Mouse (Mus musculus) layer of hippocampus, postnatal 36 days (tissue): ENCODE measurements around the gene Mtch1. TPM values are rescaled to one million over a fixed set of nuclear protein-coding genes. Genes with fewer than 3 reads are reported as not detected.

Experiments
- DNase-seq, 2 experiments: peaks; one replicate each; pipeline ENCODE4 v3.0.0; 2022
- total RNA-seq, 2 experiments: library from RNA; stranded (reverse); gene quantifications; 2 replicates each; pipeline ENCODE4 v1.2.3; 2021

The Mtch1 gene
- total RNA-seq, 2 experiments from 2014 or later = 568 to 611 TPM

GRCm38 (mm10) chr17:29305058-29305806 lies 42.5 kb downstream of the Mtch1 start:
- no peak for DNase-seq

- no peak for DNase-seq
These were observed 43.2 kb downstream of the Mtch1 start for GRCm38 (mm10) chr17:29304376-29305057.

- DNase-seq = no peak
These were observed 43.9 kb downstream of the Mtch1 start for GRCm38 (mm10) chr17:29303856-29304255.

- no peak for DNase-seq
These were observed 44.6 kb downstream of the Mtch1 start for GRCm38 (mm10) chr17:29303087-29303486.

GRCm38 (mm10) chr17:29302149-29302548 lies 45.6 kb downstream of the Mtch1 start:
- no peak for DNase-seq

GRCm38 (mm10) chr17:29301421-29301820 lies 46.3 kb downstream of the Mtch1 start:
- DNase-seq = no peak

GRCm38 (mm10) chr17:29300926-29301325 lies 46.8 kb downstream of the Mtch1 start:
- DNase-seq = no peak

- no peak for DNase-seq
These were observed 48.5 kb downstream of the Mtch1 start for GRCm38 (mm10) chr17:29299282-29299681.

- no peak for DNase-seq
These were observed 49.9 kb downstream of the Mtch1 start for GRCm38 (mm10) chr17:29297813-29298212.

- no peak for DNase-seq
These were observed 50.4 kb downstream of the Mtch1 start for GRCm38 (mm10) chr17:29297321-29297720.

- DNase-seq = no peak
These were observed 51.9 kb downstream of the Mtch1 start for GRCm38 (mm10) chr17:29295835-29296234.

GRCm38 (mm10) chr17:29293807-29294605 lies 53.7 kb downstream of the Mtch1 start:
- no peak for DNase-seq

GRCm38 (mm10) chr17:29292996-29293395 lies 54.7 kb downstream of the Mtch1 start:
- no peak for DNase-seq

GRCm38 (mm10) chr17:29291793-29292192 lies 55.9 kb downstream of the Mtch1 start:
- DNase-seq = no peak

GRCm38 (mm10) chr17:29282216-29282952 lies 65.3 kb downstream of the Mtch1 start:
- DNase-seq = no peak

Other genes with a start within 250 kb of the Mtch1 start
- not detected for gene Rab44, start 233.8 kb downstream of the Mtch1 start, total RNA-seq
- gene Cpne5, start 109.8 kb downstream of the Mtch1 start, total RNA-seq = 10 to 100 TPM; 30.4 to 31.7 TPM
- gene Ppil1, start 83.7 kb downstream of the Mtch1 start, total RNA-seq = 10 to 100 TPM; 17.6 to 17.9 TPM
- gene BC004004, start 79.1 kb downstream of the Mtch1 start, total RNA-seq = 10 to 100 TPM; 77.6 to 80.4 TPM
- gene Pi16, start 30.3 kb downstream of the Mtch1 start, total RNA-seq = 1 to 10 TPM; 1.2 to 1.4 TPM
- 1 to 10 TPM; 4.2 to 6.9 TPM for gene Fgd2, start 13.0 kb upstream of the Mtch1 start, total RNA-seq
- gene Pim1, start 142.8 kb upstream of the Mtch1 start, total RNA-seq = 1 to 10 TPM; 3.7 to 5.9 TPM
- gene Gm17657, start 201.7 kb upstream of the Mtch1 start, total RNA-seq = not detected
- 10 to 100 TPM; 42.7 to 45.8 TPM for gene Tbc1d22b, start 201.9 kb upstream of the Mtch1 start, total RNA-seq
- gene Tmem217, start 204.5 kb upstream of the Mtch1 start, total RNA-seq = not detected